Mouse (Mus musculus): ENCODE measurements around the gene Pole4. TPM values are rescaled to one million over a fixed set of nuclear protein-coding genes. Genes with fewer than 3 reads are reported as not detected.
A peak's percentile ranks its signal among the peaks of the same experiment; 100 is the strongest.

The Pole4 gene
- polyA plus RNA-seq, 1 experiment from 2014 or later: 57.4 TPM

- DNase-seq (ENCODE audit: low spot score): no peak
- no peak overlapping the region for H3K9ac ChIP-seq (replicated peaks; ENCODE audit: low read depth)
- no peaks in the 10 kb centered on the region for H3K27me3 ChIP-seq (replicated peaks; ENCODE audit: insufficient read depth, low read length)
- no peaks in the 10 kb centered on the region for H3K36me3 ChIP-seq (ENCODE audit: insufficient read depth, low read length)
- TF ChIP-seq EP300 (IDR thresholded peaks at IDR 0.05): no peak
- peak; percentile 42 for TF ChIP-seq CTCF (IDR thresholded peaks at IDR 0.05)
- no peak overlapping the region for H3K4me2 ChIP-seq (replicated peaks; ENCODE audit: low read depth, low read length)
- no peaks in the 10 kb centered on the region for H3K9me3 ChIP-seq (ENCODE audit: low read length)
- H3K4me3 ChIP-seq (ENCODE audit: low read depth, low read length): no peak overlapping the region
- H3K27ac ChIP-seq (ENCODE audit: low read length): no peak overlapping the region
- no peak for ATAC-seq
- 0 out of 2 replicates have a peak, but pooled peaks cover 3% of the 10 kb centered on the region for H3K4me1 ChIP-seq (ENCODE audit: insufficient read depth, low read depth, low read length)
- 54% methylated on average over 2 of the region's 2 CpGs for WGBS
Observed at GRCm38 (mm10) chr6:82750063-82750462, 44.9 kb upstream of the Pole4 start.

- no peak for ATAC-seq
- H3K27me3 ChIP-seq (replicated peaks; ENCODE audit: insufficient read depth, low read length): no peaks in the 10 kb centered on the region
- 84% methylated on average over 9 of the region's 9 CpGs for WGBS
- no peaks in the 10 kb centered on the region for H3K36me3 ChIP-seq (ENCODE audit: insufficient read depth, low read length)
- H3K4me3 ChIP-seq (ENCODE audit: low read depth, low read length): no peak overlapping the region
- H3K9me3 ChIP-seq (ENCODE audit: low read length): no peaks in the 10 kb centered on the region
- H3K4me2 ChIP-seq (replicated peaks; ENCODE audit: low read depth, low read length): no peak overlapping the region
- TF ChIP-seq EP300 (IDR thresholded peaks at IDR 0.05) (no peak), CTCF (IDR thresholded peaks at IDR 0.05) (no peak)
- DNase-seq (ENCODE audit: low spot score): no peak
- H3K27ac ChIP-seq (ENCODE audit: low read length): no peak overlapping the region
- no peak overlapping the region for H3K9ac ChIP-seq (replicated peaks; ENCODE audit: low read depth)
- H3K4me1 ChIP-seq (ENCODE audit: insufficient read depth, low read depth, low read length): 0 out of 2 replicates have a peak, but pooled peaks cover 3% of the 10 kb centered on the region
Observed at GRCm38 (mm10) chr6:82748106-82748672, 43.0 kb upstream of the Pole4 start.

- WGBS: 57% methylated on average over 5 of the region's 5 CpGs
- Histone ChIP-seq H3K4me3 (ENCODE audit: low read depth, low read length) (no peak overlapping the region), H3K4me1 (ENCODE audit: insufficient read depth, low read depth, low read length) (0 out of 2 replicates have a peak, but pooled peaks cover 3% of the 10 kb centered on the region), H3K27me3 (replicated peaks; ENCODE audit: insufficient read depth, low read length) (no peaks in the 10 kb centered on the region), H3K9me3 (ENCODE audit: low read length) (no peaks in the 10 kb centered on the region), H3K4me2 (replicated peaks; ENCODE audit: low read depth, low read length) (no peak overlapping the region), H3K27ac (ENCODE audit: low read length) (no peak overlapping the region), H3K36me3 (ENCODE audit: insufficient read depth, low read length) (no peaks in the 10 kb centered on the region; the same call in 1 of the 2 replicates), H3K9ac (replicated peaks; ENCODE audit: low read depth) (no peak overlapping the region)
- DNase-seq (ENCODE audit: low spot score) (no peak), ATAC-seq (no peak)
- TF ChIP-seq CTCF (IDR thresholded peaks at IDR 0.05) (no peak), EP300 (IDR thresholded peaks at IDR 0.05) (no peak)
Observed at GRCm38 (mm10) chr6:82747085-82747484, 41.9 kb upstream of the Pole4 start.

GRCm38 (mm10) chr6:82744553-82744952, 39.4 kb upstream of the Pole4 start:
- Histone ChIP-seq H3K27me3 (replicated peaks; ENCODE audit: insufficient read depth, low read length) (no peaks in the 10 kb centered on the region), H3K9ac (replicated peaks; ENCODE audit: low read depth) (no peak overlapping the region), H3K36me3 (ENCODE audit: insufficient read depth, low read length) (no peaks in the 10 kb centered on the region; the same call in 1 of the 2 replicates), H3K4me2 (replicated peaks; ENCODE audit: low read depth, low read length) (no peak overlapping the region), H3K4me3 (ENCODE audit: low read depth, low read length) (no peak overlapping the region), H3K9me3 (ENCODE audit: low read length) (no peaks in the 10 kb centered on the region), H3K27ac (ENCODE audit: low read length) (no peak overlapping the region), H3K4me1 (ENCODE audit: insufficient read depth, low read depth, low read length) (0 out of 2 replicates have a peak, but pooled peaks cover 3% of the 10 kb centered on the region)
- 89% methylated on average over 9 of the region's 9 CpGs for WGBS
- no peak for TF ChIP-seq EP300 (IDR thresholded peaks at IDR 0.05)
- no peak for TF ChIP-seq CTCF (IDR thresholded peaks at IDR 0.05)
- no peak for DNase-seq (ENCODE audit: low spot score)
- no peak for ATAC-seq

- Histone ChIP-seq H3K9ac (replicated peaks; ENCODE audit: low read depth) (no peak overlapping the region), H3K27me3 (replicated peaks; ENCODE audit: insufficient read depth, low read length) (no peaks in the 10 kb centered on the region), H3K9me3 (ENCODE audit: low read length) (no peaks in the 10 kb centered on the region), H3K4me1 (ENCODE audit: insufficient read depth, low read depth, low read length) (0 out of 2 replicates have a peak, but pooled peaks cover 2% of the 10 kb centered on the region), H3K36me3 (ENCODE audit: insufficient read depth, low read length) (no peaks in the 10 kb centered on the region; the same call in 1 of the 2 replicates), H3K4me3 (ENCODE audit: low read depth, low read length) (no peak overlapping the region), H3K4me2 (replicated peaks; ENCODE audit: low read depth, low read length) (no peak overlapping the region), H3K27ac (ENCODE audit: low read length) (no peak overlapping the region)
- ATAC-seq (0 out of 2 replicates have a peak, but pooled peaks have one; percentile 12), DNase-seq (ENCODE audit: low spot score) (peak; percentile 39)
- WGBS: 53% methylated on average over 5 of the region's 5 CpGs
- no peak for TF ChIP-seq EP300 (IDR thresholded peaks at IDR 0.05)
- TF ChIP-seq CTCF (IDR thresholded peaks at IDR 0.05): no peak
Observed at GRCm38 (mm10) chr6:82741518-82741880, 36.3 kb upstream of the Pole4 start.

GRCm38 (mm10) chr6:82740868-82741517, 35.8 kb upstream of the Pole4 start:
- H3K4me3 ChIP-seq (ENCODE audit: low read depth, low read length): no peak overlapping the region
- 80% methylated on average over 8 of the region's 8 CpGs for WGBS
- no peaks in the 10 kb centered on the region for H3K4me1 ChIP-seq (ENCODE audit: insufficient read depth, low read depth, low read length)
- DNase-seq (ENCODE audit: low spot score) (no peak), ATAC-seq (no peak)
- no peak overlapping the region for H3K9ac ChIP-seq (replicated peaks; ENCODE audit: low read depth)
- H3K27me3 ChIP-seq (replicated peaks; ENCODE audit: insufficient read depth, low read length): no peaks in the 10 kb centered on the region
- no peak overlapping the region for H3K4me2 ChIP-seq (replicated peaks; ENCODE audit: low read depth, low read length)
- TF ChIP-seq CTCF (IDR thresholded peaks at IDR 0.05): no peak
- TF ChIP-seq EP300 (IDR thresholded peaks at IDR 0.05): no peak
- H3K9me3 ChIP-seq (ENCODE audit: low read length): no peaks in the 10 kb centered on the region
- H3K27ac ChIP-seq (ENCODE audit: low read length): no peak overlapping the region
- no peaks in the 10 kb centered on the region; the same call in 1 of the 2 replicates for H3K36me3 ChIP-seq (ENCODE audit: insufficient read depth, low read length)

Data from lung, postnatal 0 days (tissue).